Mouse (Mus musculus): ENCODE results near the gene Ikzf2. TPM values are rescaled to one million over a fixed set of nuclear protein-coding genes. Genes with fewer than 3 reads are reported as not detected.

Gene Ikzf2
- polyA plus RNA-seq, 1 experiment from 2014 or later = 1.7 TPM

- Histone ChIP-seq H3K27ac (no peak overlapping the region), H3K4me1 (replicated peaks; ENCODE audit: insufficient read depth, low read length) (no peaks in the 10 kb centered on the region), H3K4me2 (ENCODE audit: low read length) (no peak overlapping the region), H3K36me3 (ENCODE audit: insufficient read depth, low read length) (no peaks in the 10 kb centered on the region), H3K9ac (ENCODE audit: low read depth, low read length) (no peak overlapping the region), H3K4me3 (replicated peaks; ENCODE audit: low read depth, low read length) (no peak overlapping the region), H3K9me3 (replicated peaks; ENCODE audit: low read length) (no peaks in the 10 kb centered on the region), H3K27me3 (ENCODE audit: insufficient read depth, low read length) (no peaks in the 10 kb centered on the region)
- ATAC-seq (replicated peaks; ENCODE audit: low FRiP score, low read depth) = no peak
- TF ChIP-seq CTCF (IDR thresholded peaks at IDR 0.05; ENCODE audit: low read depth) = no peak
- 90% methylated on average over 5 of the region's 5 CpGs for WGBS
- DNase-seq (ENCODE audit: low spot score) = no peak
Observed at GRCm38 (mm10) chr1:69499652-69500051, 187.4 kb downstream of the Ikzf2 start.

GRCm38 (mm10) chr1:69498862-69499306 lies 188.2 kb downstream of the Ikzf2 start:
- H3K9me3 ChIP-seq (replicated peaks; ENCODE audit: low read length) = no peaks in the 10 kb centered on the region
- ATAC-seq (replicated peaks; ENCODE audit: low FRiP score, low read depth) (no peak), DNase-seq (ENCODE audit: low spot score) (peak; percentile 27)
- no peak overlapping the region for H3K9ac ChIP-seq (ENCODE audit: low read depth, low read length)
- no peaks in the 10 kb centered on the region for H3K27me3 ChIP-seq (ENCODE audit: insufficient read depth, low read length)
- no peaks in the 10 kb centered on the region for H3K4me1 ChIP-seq (replicated peaks; ENCODE audit: insufficient read depth, low read length)
- no peak overlapping the region for H3K4me2 ChIP-seq (ENCODE audit: low read length)
- no peak overlapping the region for H3K27ac ChIP-seq
- WGBS = 26% methylated on average over 7 of the region's 7 CpGs
- TF ChIP-seq CTCF (IDR thresholded peaks at IDR 0.05; ENCODE audit: low read depth) = no peak
- H3K4me3 ChIP-seq (replicated peaks; ENCODE audit: low read depth, low read length) = no peak overlapping the region
- no peaks in the 10 kb centered on the region for H3K36me3 ChIP-seq (ENCODE audit: insufficient read depth, low read length)

DNA sequence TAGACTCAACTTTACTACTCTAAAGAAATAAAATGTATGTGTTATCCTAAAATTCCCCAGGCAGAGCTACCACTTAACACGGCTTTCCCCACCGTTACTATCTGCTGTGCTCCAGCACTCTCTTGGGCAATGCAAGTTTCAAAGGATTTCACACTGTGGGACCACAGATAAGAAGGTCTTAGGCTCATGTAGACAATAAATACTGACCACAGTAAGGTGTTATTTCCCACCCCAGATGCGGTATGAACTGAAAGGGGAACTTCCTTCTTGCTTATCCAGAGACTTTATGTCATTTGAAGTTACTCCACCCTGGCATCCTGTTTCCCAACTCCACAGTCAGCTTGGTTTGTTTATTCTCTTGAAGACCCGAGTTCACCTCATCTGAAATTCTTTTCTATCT lies 191.0 kb downstream of the Ikzf2 start:
- WGBS = 64% methylated on average over 4 of the region's 4 CpGs
- ATAC-seq (replicated peaks; ENCODE audit: low FRiP score, low read depth) (no peak), DNase-seq (ENCODE audit: low spot score) (no peak)
- no peak overlapping the region for H3K27ac ChIP-seq
- no peak for TF ChIP-seq CTCF (IDR thresholded peaks at IDR 0.05; ENCODE audit: low read depth)
- H3K4me1 ChIP-seq (replicated peaks; ENCODE audit: insufficient read depth, low read length) = no peaks in the 10 kb centered on the region
- no peaks in the 10 kb centered on the region for H3K36me3 ChIP-seq (ENCODE audit: insufficient read depth, low read length)
- H3K4me3 ChIP-seq (replicated peaks; ENCODE audit: low read depth, low read length) = no peak overlapping the region
- H3K9ac ChIP-seq (ENCODE audit: low read depth, low read length) = no peak overlapping the region
- no peaks in the 10 kb centered on the region for H3K27me3 ChIP-seq (ENCODE audit: insufficient read depth, low read length)
- H3K9me3 ChIP-seq (replicated peaks; ENCODE audit: low read length) = no peaks in the 10 kb centered on the region
- H3K4me2 ChIP-seq (ENCODE audit: low read length) = no peak overlapping the region

- 63% methylated on average over 11 of the region's 11 CpGs for WGBS
- no peak for DNase-seq (ENCODE audit: low spot score)
- Histone ChIP-seq H3K9ac (ENCODE audit: low read depth, low read length) (no peak overlapping the region), H3K36me3 (ENCODE audit: insufficient read depth, low read length) (no peaks in the 10 kb centered on the region), H3K27me3 (ENCODE audit: insufficient read depth, low read length) (no peaks in the 10 kb centered on the region), H3K4me1 (replicated peaks; ENCODE audit: insufficient read depth, low read length) (no peaks in the 10 kb centered on the region), H3K4me2 (ENCODE audit: low read length) (no peak overlapping the region), H3K4me3 (replicated peaks; ENCODE audit: low read depth, low read length) (no peak overlapping the region), H3K9me3 (replicated peaks; ENCODE audit: low read length) (no peaks in the 10 kb centered on the region), H3K27ac (no peak overlapping the region)
- no peak for TF ChIP-seq CTCF (IDR thresholded peaks at IDR 0.05; ENCODE audit: low read depth)
- ATAC-seq (replicated peaks; ENCODE audit: low FRiP score, low read depth) = no peak
Observed at GRCm38 (mm10) chr1:69493309-69494047, 193.6 kb downstream of the Ikzf2 start.

DNA sequence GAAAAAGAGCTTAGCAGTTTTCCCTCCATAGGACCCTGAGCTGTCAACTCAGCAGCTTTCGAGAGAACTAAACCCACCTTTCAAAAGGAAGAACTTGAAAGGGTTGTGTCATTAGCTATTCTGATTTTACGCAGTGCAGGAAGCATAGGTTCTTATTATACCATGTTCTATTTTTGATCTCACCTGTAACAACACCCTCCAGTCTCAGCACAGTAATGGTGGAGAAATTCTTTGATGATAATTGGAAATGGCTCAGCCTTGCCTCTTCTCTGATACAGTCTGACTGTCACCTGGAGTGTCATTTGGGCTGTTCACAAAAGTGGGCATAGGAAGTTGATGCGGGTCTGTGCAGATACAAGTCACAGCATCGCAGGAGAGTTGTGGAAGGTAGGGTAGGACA lies 195.0 kb downstream of the Ikzf2 start:
- no peak for TF ChIP-seq CTCF (IDR thresholded peaks at IDR 0.05; ENCODE audit: low read depth)
- WGBS = 93% methylated on average over 4 of the region's 4 CpGs
- no peak for ATAC-seq (replicated peaks; ENCODE audit: low FRiP score, low read depth)
- H3K9me3 ChIP-seq (replicated peaks; ENCODE audit: low read length) = no peaks in the 10 kb centered on the region
- H3K36me3 ChIP-seq (ENCODE audit: insufficient read depth, low read length) = no peaks in the 10 kb centered on the region
- no peak overlapping the region for H3K4me3 ChIP-seq (replicated peaks; ENCODE audit: low read depth, low read length)
- no peak overlapping the region for H3K9ac ChIP-seq (ENCODE audit: low read depth, low read length)
- H3K4me1 ChIP-seq (replicated peaks; ENCODE audit: insufficient read depth, low read length) = no peaks in the 10 kb centered on the region
- no peaks in the 10 kb centered on the region for H3K27me3 ChIP-seq (ENCODE audit: insufficient read depth, low read length)
- H3K4me2 ChIP-seq (ENCODE audit: low read length) = no peak overlapping the region
- no peak overlapping the region for H3K27ac ChIP-seq
- DNase-seq (ENCODE audit: low spot score) = no peak

DNA sequence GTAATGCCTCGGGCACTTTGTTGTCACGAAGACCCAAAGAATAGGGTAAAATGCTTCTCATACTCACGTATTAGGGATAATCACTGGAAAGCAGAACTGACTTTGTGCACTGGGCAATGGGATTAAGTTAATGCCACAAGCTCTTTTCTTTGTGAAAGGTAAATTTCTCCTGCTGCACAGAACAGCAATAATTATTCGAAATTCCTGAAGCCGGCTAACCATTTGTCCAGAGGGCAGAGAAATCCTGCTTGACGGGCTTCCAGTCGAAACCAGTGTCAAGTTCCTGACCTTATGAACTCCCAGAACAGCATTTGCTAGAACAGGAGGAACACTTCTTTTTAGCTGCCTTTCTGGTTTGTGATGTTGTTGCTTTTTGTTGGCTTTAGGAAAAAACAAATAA lies 198.0 kb downstream of the Ikzf2 start:
- no peak overlapping the region for H3K4me3 ChIP-seq (replicated peaks; ENCODE audit: low read depth, low read length)
- 36% methylated on average over 7 of the region's 7 CpGs for WGBS
- H3K27ac ChIP-seq = no peak overlapping the region
- H3K36me3 ChIP-seq (ENCODE audit: insufficient read depth, low read length) = no peaks in the 10 kb centered on the region
- DNase-seq (ENCODE audit: low spot score) (peak; percentile 14), ATAC-seq (replicated peaks; ENCODE audit: low FRiP score, low read depth) (no peak)
- H3K4me1 ChIP-seq (replicated peaks; ENCODE audit: insufficient read depth, low read length) = no peaks in the 10 kb centered on the region
- no peaks in the 10 kb centered on the region for H3K9me3 ChIP-seq (replicated peaks; ENCODE audit: low read length)
- H3K9ac ChIP-seq (ENCODE audit: low read depth, low read length) = no peak overlapping the region
- TF ChIP-seq CTCF (IDR thresholded peaks at IDR 0.05; ENCODE audit: low read depth) = no peak
- H3K4me2 ChIP-seq (ENCODE audit: low read length) = no peak overlapping the region
- H3K27me3 ChIP-seq (ENCODE audit: insufficient read depth, low read length) = no peaks in the 10 kb centered on the region

Data from kidney, postnatal 0 days (tissue).